Mouse (Mus musculus): ENCODE data around the gene Cspg4. TPM values are rescaled to one million over a fixed set of nuclear protein-coding genes. Genes with fewer than 3 reads are reported as not detected.

Gene Cspg4
- polyA plus RNA-seq, 1 experiment from 2014 or later, result 23.0 TPM

DNA sequence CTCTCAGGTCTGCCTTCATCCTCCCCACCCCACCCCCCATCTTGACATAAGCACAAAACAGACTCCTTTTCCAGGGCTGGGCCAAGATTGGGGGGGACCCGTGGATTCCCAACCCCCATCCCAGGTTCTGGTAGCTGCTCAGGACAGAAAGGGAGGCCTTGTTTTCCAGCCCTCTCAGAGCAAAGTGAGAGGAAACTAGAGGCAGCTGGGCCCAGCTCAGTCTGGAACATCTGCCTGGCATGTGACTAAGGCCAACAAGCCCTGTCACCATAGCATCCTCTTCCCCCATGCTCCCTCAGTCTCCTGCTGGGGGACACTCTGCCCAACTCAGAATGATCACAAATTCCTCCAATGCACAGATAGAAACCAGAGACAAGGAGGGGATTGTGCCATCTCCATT is 50.3 kb downstream of the Cspg4 start:
- Histone ChIP-seq H3K27ac (replicated peaks in 1 of 2; ENCODE audit: control insufficient read depth in 1 of 2, insufficient read depth in 1 of 2, low read depth in 2 of 2, low read length in 2 of 2) (no peak overlapping the region), H3K9ac (ENCODE audit: low read length) (no peak overlapping the region), H3K27me3 (ENCODE audit: control insufficient read depth, insufficient read depth, low read length) (no peaks in the 10 kb centered on the region), H3K4me1 (ENCODE audit: control insufficient read depth in 2 of 2, insufficient read depth in 2 of 2, low read length in 2 of 2) (no peaks in the 10 kb centered on the region; a peak in 1 of 4 replicates), H3K4me2 (ENCODE audit: low read length) (no peak overlapping the region), H3K9me3 (ENCODE audit: control insufficient read depth, low read length) (no peaks in the 10 kb centered on the region), H3K36me3 (ENCODE audit: control insufficient read depth, insufficient read depth, low read length) (peaks cover 57% of the 10 kb centered on the region), H3K4me3 (ENCODE audit: control insufficient read depth in 1 of 2, insufficient read depth in 1 of 2, low read depth in 1 of 2, low read length in 2 of 2) (no peak overlapping the region)
- ATAC-seq (ENCODE audit: insufficient number of reproducible peaks, insufficient read depth, low FRiP score, low read depth), result no peak
- WGBS, result 65% methylated on average over 1 of the region's 1 CpGs

DNA sequence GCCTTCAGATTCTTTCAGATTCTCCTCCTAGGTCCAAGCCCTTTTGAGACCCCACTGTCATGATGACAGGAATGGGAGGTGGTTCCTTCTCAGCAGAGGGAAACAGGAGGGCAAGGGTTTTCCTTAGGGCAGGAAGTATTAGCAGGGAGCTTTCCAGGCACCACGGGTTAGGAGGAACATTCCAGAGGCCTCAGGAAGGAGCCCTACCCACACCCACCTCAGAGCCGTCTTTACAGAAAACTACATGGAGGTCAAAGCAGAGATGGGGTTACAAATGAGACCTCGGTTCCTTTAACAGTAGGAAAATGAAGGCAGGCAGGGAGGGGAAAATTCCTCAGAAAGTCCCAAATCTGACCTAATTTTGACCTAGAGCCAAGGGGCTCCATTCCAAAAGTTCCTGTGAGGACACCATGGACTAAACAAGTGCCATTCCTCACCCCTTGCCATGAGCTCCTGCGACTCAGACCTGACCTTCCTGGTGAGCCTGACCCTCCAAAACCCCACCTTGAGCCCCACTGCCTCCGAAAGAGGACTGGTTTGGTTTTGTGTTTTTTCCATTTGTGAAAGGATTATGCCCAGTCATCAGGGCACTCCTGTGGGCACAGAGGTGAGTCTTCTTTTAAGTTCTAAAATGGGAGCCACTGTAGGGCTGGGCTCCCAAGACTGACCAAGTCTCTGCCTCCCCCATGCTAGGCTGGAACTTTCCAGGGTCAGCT is 51.0 kb downstream of the Cspg4 start:
- Histone ChIP-seq H3K9me3 (ENCODE audit: control insufficient read depth, low read length) (no peaks in the 10 kb centered on the region), H3K9ac (ENCODE audit: low read length) (no peak overlapping the region), H3K4me2 (ENCODE audit: low read length) (no peak overlapping the region), H3K4me1 (ENCODE audit: control insufficient read depth in 2 of 2, insufficient read depth in 2 of 2, low read length in 2 of 2) (no peaks in the 10 kb centered on the region; a peak in 1 of 4 replicates), H3K36me3 (ENCODE audit: control insufficient read depth, insufficient read depth, low read length) (peaks cover 62% of the 10 kb centered on the region), H3K4me3 (ENCODE audit: control insufficient read depth in 1 of 2, insufficient read depth in 1 of 2, low read depth in 1 of 2, low read length in 2 of 2) (no peak overlapping the region), H3K27me3 (ENCODE audit: control insufficient read depth, insufficient read depth, low read length) (no peaks in the 10 kb centered on the region), H3K27ac (replicated peaks in 1 of 2; ENCODE audit: control insufficient read depth in 1 of 2, insufficient read depth in 1 of 2, low read depth in 2 of 2, low read length in 2 of 2) (no peak overlapping the region)
- 67% methylated on average over 5 of the region's 5 CpGs for WGBS
- no peak for ATAC-seq (ENCODE audit: insufficient number of reproducible peaks, insufficient read depth, low FRiP score, low read depth)

DNA sequence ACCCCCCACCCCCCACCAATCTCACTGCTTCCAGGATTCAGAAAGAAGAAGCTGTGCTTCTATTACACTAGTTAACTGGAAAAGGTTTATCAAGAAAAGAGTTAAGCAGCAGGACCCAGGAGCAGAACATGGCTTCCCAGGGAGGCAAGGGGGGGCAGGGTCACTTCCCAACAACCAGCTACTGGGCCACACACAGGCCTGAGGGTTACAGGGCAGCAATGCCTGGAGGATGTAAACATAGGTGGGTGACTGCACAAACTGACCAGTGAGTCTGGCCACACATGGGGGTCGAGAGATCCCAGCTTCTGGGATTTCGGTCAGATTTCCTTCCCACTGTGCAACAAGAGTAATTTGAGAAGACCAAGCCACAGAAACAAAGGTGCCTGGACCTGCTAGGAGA is 52.3 kb downstream of the Cspg4 start:
- WGBS, result 89% methylated on average over 2 of the region's 2 CpGs
- H3K27ac ChIP-seq (replicated peaks in 1 of 2; ENCODE audit: control insufficient read depth in 1 of 2, insufficient read depth in 1 of 2, low read depth in 2 of 2, low read length in 2 of 2), result no peak overlapping the region
- no peaks in the 10 kb centered on the region for H3K27me3 ChIP-seq (ENCODE audit: control insufficient read depth, insufficient read depth, low read length)
- H3K9ac ChIP-seq (ENCODE audit: low read length), result no peak overlapping the region
- no peak overlapping the region for H3K4me3 ChIP-seq (ENCODE audit: control insufficient read depth in 1 of 2, insufficient read depth in 1 of 2, low read depth in 1 of 2, low read length in 2 of 2)
- ATAC-seq (ENCODE audit: insufficient number of reproducible peaks, insufficient read depth, low FRiP score, low read depth), result no peak
- peaks cover 74% of the 10 kb centered on the region for H3K36me3 ChIP-seq (ENCODE audit: control insufficient read depth, insufficient read depth, low read length)
- no peaks in the 10 kb centered on the region for H3K9me3 ChIP-seq (ENCODE audit: control insufficient read depth, low read length)
- H3K4me1 ChIP-seq (ENCODE audit: control insufficient read depth in 2 of 2, insufficient read depth in 2 of 2, low read length in 2 of 2), result no peaks in the 10 kb centered on the region; a peak in 1 of 4 replicates
- no peak overlapping the region for H3K4me2 ChIP-seq (ENCODE audit: low read length)

DNA sequence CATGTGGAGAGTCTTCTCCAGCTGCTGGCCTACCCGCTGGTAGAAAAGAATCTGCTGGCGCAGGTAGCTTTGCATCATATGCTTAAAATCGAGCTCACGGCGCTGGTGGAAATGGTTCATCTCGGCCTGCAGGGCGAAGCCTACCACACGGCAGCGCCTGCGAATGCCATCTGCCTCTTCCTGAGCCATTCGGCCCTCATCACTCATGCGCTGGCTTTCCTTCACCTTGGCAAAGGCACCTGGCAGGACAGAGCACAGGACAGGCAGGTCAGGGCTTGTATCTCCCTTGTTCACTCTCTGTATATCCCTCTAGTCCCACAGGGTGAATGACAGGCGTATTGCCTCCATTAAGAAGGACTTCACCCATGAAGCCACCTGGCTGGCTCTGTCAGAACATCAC is 53.6 kb downstream of the Cspg4 start:
- Histone ChIP-seq H3K9me3 (ENCODE audit: control insufficient read depth, low read length) (no peaks in the 10 kb centered on the region), H3K4me3 (ENCODE audit: control insufficient read depth in 1 of 2, insufficient read depth in 1 of 2, low read depth in 1 of 2, low read length in 2 of 2) (no peak overlapping the region), H3K27me3 (ENCODE audit: control insufficient read depth, insufficient read depth, low read length) (no peaks in the 10 kb centered on the region), H3K4me2 (ENCODE audit: low read length) (no peak overlapping the region), H3K9ac (ENCODE audit: low read length) (no peak overlapping the region), H3K36me3 (ENCODE audit: control insufficient read depth, insufficient read depth, low read length) (peaks cover 83% of the 10 kb centered on the region), H3K27ac (replicated peaks in 1 of 2; ENCODE audit: control insufficient read depth in 1 of 2, insufficient read depth in 1 of 2, low read depth in 2 of 2, low read length in 2 of 2) (no peak overlapping the region), H3K4me1 (ENCODE audit: control insufficient read depth in 2 of 2, insufficient read depth in 2 of 2, low read length in 2 of 2) (peaks cover 7 to 10% of the 10 kb centered on the region in 2 experiments)
- WGBS, result 94% methylated on average over 13 of the region's 13 CpGs
- ATAC-seq (ENCODE audit: insufficient number of reproducible peaks, insufficient read depth, low FRiP score, low read depth), result no peak

DNA sequence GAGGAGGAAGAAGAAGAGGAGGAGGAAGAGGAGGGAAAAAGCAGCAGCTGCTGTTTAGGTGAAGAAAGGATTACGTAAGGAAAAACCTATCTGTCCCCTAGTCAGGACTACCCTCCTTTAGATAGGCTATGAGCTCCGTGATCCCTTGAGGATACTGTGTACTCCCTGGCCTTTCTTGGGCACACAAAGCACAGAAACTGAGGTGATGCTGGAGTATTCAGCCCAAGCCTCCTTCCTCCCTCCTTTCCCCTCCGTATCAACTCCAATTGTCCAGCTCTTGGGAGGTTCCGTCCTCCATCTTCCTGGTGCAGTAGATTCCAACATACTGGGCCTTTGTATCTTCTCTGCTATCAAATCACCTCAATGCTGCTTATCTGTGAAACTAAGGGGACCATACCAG is 57.9 kb downstream of the Cspg4 start:
- peak overlapping the region; percentile 72 for H3K9ac ChIP-seq (ENCODE audit: low read length)
- H3K4me3 ChIP-seq (ENCODE audit: control insufficient read depth in 1 of 2, insufficient read depth in 1 of 2, low read depth in 1 of 2, low read length in 2 of 2), result 0 out of 4 replicates have a peak overlapping the region, but pooled peaks of 1 of the 2 experiments have one; percentile 65
- H3K4me2 ChIP-seq (ENCODE audit: low read length), result peak overlapping the region; percentile 95
- peaks cover 36 to 41% of the 10 kb centered on the region in 2 experiments for H3K4me1 ChIP-seq (ENCODE audit: control insufficient read depth in 2 of 2, insufficient read depth in 2 of 2, low read length in 2 of 2)
- H3K36me3 ChIP-seq (ENCODE audit: control insufficient read depth, insufficient read depth, low read length), result peaks cover 50% of the 10 kb centered on the region
- no peaks in the 10 kb centered on the region for H3K27me3 ChIP-seq (ENCODE audit: control insufficient read depth, insufficient read depth, low read length)
- H3K27ac ChIP-seq (replicated peaks in 1 of 2; ENCODE audit: control insufficient read depth in 1 of 2, insufficient read depth in 1 of 2, low read depth in 2 of 2, low read length in 2 of 2), result peak overlapping the region; percentile 86
- no peak for ATAC-seq (ENCODE audit: insufficient number of reproducible peaks, insufficient read depth, low FRiP score, low read depth)
- H3K9me3 ChIP-seq (ENCODE audit: control insufficient read depth, low read length), result no peaks in the 10 kb centered on the region
- 77% methylated on average over 4 of the region's 4 CpGs for WGBS

DNA sequence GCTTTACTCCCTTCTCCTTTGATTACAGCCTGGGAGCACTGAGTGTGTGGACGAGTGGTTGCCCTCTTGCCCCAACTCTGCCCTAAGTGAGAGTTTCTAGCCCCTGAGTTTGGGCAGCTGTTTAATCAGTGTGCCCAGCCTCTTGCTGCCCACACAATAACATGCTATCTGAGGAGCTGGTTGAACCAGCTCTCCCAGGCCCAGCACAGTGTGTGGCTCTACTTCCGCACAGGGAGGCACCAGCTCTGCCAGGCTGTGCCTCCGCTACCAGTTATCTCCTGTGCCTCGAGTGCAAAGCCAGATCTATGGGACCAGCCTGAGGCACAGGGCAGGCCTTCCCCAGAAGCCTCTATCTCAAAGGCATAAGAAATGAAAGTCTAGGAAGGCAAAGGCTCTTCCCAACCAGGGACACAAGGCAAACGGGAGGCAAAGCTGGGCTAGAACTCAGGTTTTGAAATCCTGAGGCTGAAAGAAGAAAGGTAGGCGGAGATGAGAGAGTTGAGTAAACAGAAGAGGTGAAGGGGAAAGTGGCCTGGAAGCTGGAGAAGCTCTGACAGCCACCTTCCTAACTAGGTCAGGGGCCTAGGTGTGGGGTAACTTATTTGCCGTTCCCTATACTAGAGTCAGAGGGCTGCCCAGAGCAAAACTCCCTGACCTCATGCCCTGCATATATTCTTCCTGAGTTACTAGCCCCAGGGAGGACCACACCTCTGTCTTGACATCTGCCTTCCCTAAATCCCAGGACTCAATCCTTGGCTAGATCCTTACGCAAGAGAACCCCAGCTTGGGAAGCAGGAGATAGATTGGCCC is 59.2 kb downstream of the Cspg4 start:
- H3K27me3 ChIP-seq (ENCODE audit: control insufficient read depth, insufficient read depth, low read length), result no peaks in the 10 kb centered on the region
- H3K9me3 ChIP-seq (ENCODE audit: control insufficient read depth, low read length), result no peaks in the 10 kb centered on the region
- ATAC-seq (ENCODE audit: insufficient number of reproducible peaks, insufficient read depth, low FRiP score, low read depth), result no peak
- WGBS, result 37% methylated on average over 8 of the region's 8 CpGs
- peak overlapping the region; percentile 72 for H3K9ac ChIP-seq (ENCODE audit: low read length)
- H3K4me3 ChIP-seq (ENCODE audit: control insufficient read depth in 1 of 2, insufficient read depth in 1 of 2, low read depth in 1 of 2, low read length in 2 of 2), result peak overlapping the region; percentile 35 to 65
- H3K36me3 ChIP-seq (ENCODE audit: control insufficient read depth, insufficient read depth, low read length), result peaks cover 37% of the 10 kb centered on the region
- peak overlapping the region; percentile 95 for H3K4me2 ChIP-seq (ENCODE audit: low read length)
- peaks cover 39 to 47% of the 10 kb centered on the region in 2 experiments for H3K4me1 ChIP-seq (ENCODE audit: control insufficient read depth in 2 of 2, insufficient read depth in 2 of 2, low read length in 2 of 2)
- peak overlapping the region; percentile 86 for H3K27ac ChIP-seq (replicated peaks in 1 of 2; ENCODE audit: control insufficient read depth in 1 of 2, insufficient read depth in 1 of 2, low read depth in 2 of 2, low read length in 2 of 2)

DNA sequence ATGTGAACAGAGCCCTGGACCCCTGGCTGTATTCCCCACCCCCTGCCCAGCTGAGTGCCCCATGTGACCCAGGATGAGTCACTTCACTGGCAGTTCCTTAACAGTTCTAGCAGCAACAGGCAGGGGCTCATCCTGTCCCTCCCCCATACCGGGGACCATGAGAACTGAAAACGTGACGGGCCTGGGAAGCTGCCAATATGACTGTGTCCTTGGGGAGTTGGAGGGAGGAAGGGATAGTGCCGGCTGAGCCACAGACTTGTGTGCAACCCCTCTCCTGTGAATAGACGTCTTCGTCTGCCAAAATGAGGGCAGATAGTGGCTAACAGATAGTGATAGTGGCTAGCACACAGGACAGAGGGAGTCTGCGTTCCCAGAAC is 59.8 kb downstream of the Cspg4 start:
- Histone ChIP-seq H3K9ac (ENCODE audit: low read length) (peak overlapping the region; percentile 72), H3K36me3 (ENCODE audit: control insufficient read depth, insufficient read depth, low read length) (peaks cover 31% of the 10 kb centered on the region), H3K27ac (replicated peaks in 1 of 2; ENCODE audit: control insufficient read depth in 1 of 2, insufficient read depth in 1 of 2, low read depth in 2 of 2, low read length in 2 of 2) (peak overlapping the region; percentile 86), H3K4me2 (ENCODE audit: low read length) (peak overlapping the region; percentile 95), H3K4me3 (ENCODE audit: control insufficient read depth in 1 of 2, insufficient read depth in 1 of 2, low read depth in 1 of 2, low read length in 2 of 2) (peak overlapping the region; percentile 35 to 65), H3K9me3 (ENCODE audit: control insufficient read depth, low read length) (no peaks in the 10 kb centered on the region), H3K27me3 (ENCODE audit: control insufficient read depth, insufficient read depth, low read length) (no peaks in the 10 kb centered on the region), H3K4me1 (ENCODE audit: control insufficient read depth in 2 of 2, insufficient read depth in 2 of 2, low read length in 2 of 2) (peaks cover 39 to 47% of the 10 kb centered on the region in 2 experiments)
- peak; percentile 83 for ATAC-seq (ENCODE audit: insufficient number of reproducible peaks, insufficient read depth, low FRiP score, low read depth)
- WGBS, result under 1% methylated on average over 7 of the region's 7 CpGs
